Mouse (Mus musculus): ENCODE measurements around the gene Abl2. TPM values are rescaled to one million over a fixed set of nuclear protein-coding genes. Genes with fewer than 3 reads are reported as not detected.

Abl2 gene
- polyA plus RNA-seq, 2 experiments, result 1.2 to 1.6 TPM

- Histone ChIP-seq H3K27ac (no peak overlapping the region), H3K4me3 (ENCODE audit: insufficient read depth in 1 of 2, low read depth in 2 of 2, low read length in 2 of 2) (no peak overlapping the region), H3K4me1 (replicated peaks; ENCODE audit: control insufficient read depth in 2 of 2, insufficient read depth in 2 of 2, low read length in 1 of 2) (no peaks in the 10 kb centered on the region), H3K27me3 (ENCODE audit: control insufficient read depth, insufficient read depth, low read length) (no peaks in the 10 kb centered on the region), H3K9me3 (ENCODE audit: control insufficient read depth, low read length) (no peaks in the 10 kb centered on the region), H3K4me2 (ENCODE audit: low read depth) (no peak overlapping the region), H3K36me3 (replicated peaks; ENCODE audit: control insufficient read depth, insufficient read depth, low read depth) (no peaks in the 10 kb centered on the region), H3K9ac (replicated peaks) (no peak overlapping the region)
- ATAC-seq (ENCODE audit: insufficient read depth) (no peak), DNase-seq (ENCODE audit: low read depth in 3 of 3, low spot score in 3 of 3) (no peak)
- 76% methylated on average over 13 of the region's 13 CpGs for WGBS (ENCODE audit: insufficient replicate concordance)
- no peak for TF ChIP-seq EP300 (IDR thresholded peaks at IDR 0.05; ENCODE audit: low read depth)
- TF ChIP-seq CTCF (IDR thresholded peaks at IDR 0.05; ENCODE audit: low read depth), result no peak
Measured at GRCm38 (mm10) chr1:156644780-156645523, 86.4 kb downstream of the Abl2 start.

- ATAC-seq (ENCODE audit: insufficient read depth), result no peak
- TF ChIP-seq CTCF (IDR thresholded peaks at IDR 0.05; ENCODE audit: low read depth) (no peak), EP300 (IDR thresholded peaks at IDR 0.05; ENCODE audit: low read depth) (no peak)
- no peak for DNase-seq (ENCODE audit: low read depth in 3 of 3, low spot score in 3 of 3)
Measured at GRCm38 (mm10) chr1:156645971-156646370, 87.4 kb downstream of the Abl2 start.

GRCm38 (mm10) chr1:156648705-156649104 is 90.1 kb downstream of the Abl2 start:
- DNase-seq (ENCODE audit: low read depth in 3 of 3, low spot score in 3 of 3), result no peak
- no peak for ATAC-seq (ENCODE audit: insufficient read depth)
- TF ChIP-seq CTCF (IDR thresholded peaks at IDR 0.05; ENCODE audit: low read depth) (no peak), EP300 (IDR thresholded peaks at IDR 0.05; ENCODE audit: low read depth) (no peak)
- Histone ChIP-seq H3K27me3 (ENCODE audit: control insufficient read depth, insufficient read depth, low read length) (no peaks in the 10 kb centered on the region), H3K27ac (no peak overlapping the region), H3K4me3 (ENCODE audit: insufficient read depth in 1 of 2, low read depth in 2 of 2, low read length in 2 of 2) (no peak overlapping the region), H3K9ac (replicated peaks) (no peak overlapping the region), H3K4me1 (replicated peaks; ENCODE audit: control insufficient read depth in 2 of 2, insufficient read depth in 2 of 2, low read length in 1 of 2) (no peaks in the 10 kb centered on the region; a peak in 1 of 4 replicates), H3K36me3 (replicated peaks; ENCODE audit: control insufficient read depth, insufficient read depth, low read depth) (no peaks in the 10 kb centered on the region), H3K9me3 (ENCODE audit: control insufficient read depth, low read length) (no peaks in the 10 kb centered on the region), H3K4me2 (ENCODE audit: low read depth) (no peak overlapping the region)
- 56% methylated on average over 2 of the region's 2 CpGs for WGBS (ENCODE audit: insufficient replicate concordance)

More at GRCm38 (mm10) chr1:156645971-156646370, 87.4 kb downstream of the Abl2 start:
- Histone ChIP-seq H3K9me3 (ENCODE audit: control insufficient read depth, low read length) (no peaks in the 10 kb centered on the region), H3K27me3 (ENCODE audit: control insufficient read depth, insufficient read depth, low read length) (no peaks in the 10 kb centered on the region), H3K4me3 (ENCODE audit: insufficient read depth in 1 of 2, low read depth in 2 of 2, low read length in 2 of 2) (no peak overlapping the region), H3K36me3 (replicated peaks; ENCODE audit: control insufficient read depth, insufficient read depth, low read depth) (no peaks in the 10 kb centered on the region), H3K4me2 (ENCODE audit: low read depth) (no peak overlapping the region), H3K9ac (replicated peaks) (no peak overlapping the region), H3K4me1 (replicated peaks; ENCODE audit: control insufficient read depth in 2 of 2, insufficient read depth in 2 of 2, low read length in 1 of 2) (no peaks in the 10 kb centered on the region), H3K27ac (no peak overlapping the region)
- 76% methylated on average over 4 of the region's 4 CpGs for WGBS (ENCODE audit: insufficient replicate concordance)

GRCm38 (mm10) chr1:156650631-156651030 is 92.0 kb downstream of the Abl2 start:
- WGBS (ENCODE audit: insufficient replicate concordance), result 76% methylated on average over 9 of the region's 9 CpGs
- ATAC-seq (ENCODE audit: insufficient read depth) (no peak), DNase-seq (ENCODE audit: low read depth in 3 of 3, low spot score in 3 of 3) (no peak)
- no peak overlapping the region for H3K4me2 ChIP-seq (ENCODE audit: low read depth)
- no peak for TF ChIP-seq EP300 (IDR thresholded peaks at IDR 0.05; ENCODE audit: low read depth)
- TF ChIP-seq CTCF (IDR thresholded peaks at IDR 0.05; ENCODE audit: low read depth), result no peak
- H3K27me3 ChIP-seq (ENCODE audit: control insufficient read depth, insufficient read depth, low read length), result no peaks in the 10 kb centered on the region
- no peak overlapping the region for H3K27ac ChIP-seq
- no peaks in the 10 kb centered on the region; a peak in 1 of 4 replicates for H3K4me1 ChIP-seq (replicated peaks; ENCODE audit: control insufficient read depth in 2 of 2, insufficient read depth in 2 of 2, low read length in 1 of 2)
- no peaks in the 10 kb centered on the region for H3K36me3 ChIP-seq (replicated peaks; ENCODE audit: control insufficient read depth, insufficient read depth, low read depth)
- no peaks in the 10 kb centered on the region for H3K9me3 ChIP-seq (ENCODE audit: control insufficient read depth, low read length)
- H3K9ac ChIP-seq (replicated peaks), result no peak overlapping the region
- H3K4me3 ChIP-seq (ENCODE audit: insufficient read depth in 1 of 2, low read depth in 2 of 2, low read length in 2 of 2), result no peak overlapping the region

- Histone ChIP-seq H3K27ac (no peak overlapping the region), H3K4me1 (replicated peaks; ENCODE audit: control insufficient read depth in 2 of 2, insufficient read depth in 2 of 2, low read length in 1 of 2) (peaks cover 0 to 2% of the 10 kb centered on the region in 2 experiments; a peak in 2 of 4 replicates), H3K36me3 (replicated peaks; ENCODE audit: control insufficient read depth, insufficient read depth, low read depth) (no peaks in the 10 kb centered on the region), H3K9me3 (ENCODE audit: control insufficient read depth, low read length) (no peaks in the 10 kb centered on the region), H3K27me3 (ENCODE audit: control insufficient read depth, insufficient read depth, low read length) (no peaks in the 10 kb centered on the region), H3K4me3 (ENCODE audit: insufficient read depth in 1 of 2, low read depth in 2 of 2, low read length in 2 of 2) (no peak overlapping the region), H3K9ac (replicated peaks) (no peak overlapping the region), H3K4me2 (ENCODE audit: low read depth) (no peak overlapping the region)
- no peak for ATAC-seq (ENCODE audit: insufficient read depth)
- 37% methylated on average over 6 of the region's 6 CpGs for WGBS (ENCODE audit: insufficient replicate concordance)
- no peak for TF ChIP-seq EP300 (IDR thresholded peaks at IDR 0.05; ENCODE audit: low read depth)
- no peak for TF ChIP-seq CTCF (IDR thresholded peaks at IDR 0.05; ENCODE audit: low read depth)
- no peak for DNase-seq (ENCODE audit: low read depth in 3 of 3, low spot score in 3 of 3)
Measured at GRCm38 (mm10) chr1:156652189-156652822, 93.7 kb downstream of the Abl2 start.

Measured in liver, embryonic 14.5 days (tissue).